Mouse (Mus musculus): Measurements from ENCODE around the gene Fkbp10. TPM values are rescaled to one million over a fixed set of nuclear protein-coding genes. Genes with fewer than 3 reads are reported as not detected.

The Fkbp10 gene
- polyA plus RNA-seq, 1 experiment from 2014 or later: 20.1 TPM

DNA sequence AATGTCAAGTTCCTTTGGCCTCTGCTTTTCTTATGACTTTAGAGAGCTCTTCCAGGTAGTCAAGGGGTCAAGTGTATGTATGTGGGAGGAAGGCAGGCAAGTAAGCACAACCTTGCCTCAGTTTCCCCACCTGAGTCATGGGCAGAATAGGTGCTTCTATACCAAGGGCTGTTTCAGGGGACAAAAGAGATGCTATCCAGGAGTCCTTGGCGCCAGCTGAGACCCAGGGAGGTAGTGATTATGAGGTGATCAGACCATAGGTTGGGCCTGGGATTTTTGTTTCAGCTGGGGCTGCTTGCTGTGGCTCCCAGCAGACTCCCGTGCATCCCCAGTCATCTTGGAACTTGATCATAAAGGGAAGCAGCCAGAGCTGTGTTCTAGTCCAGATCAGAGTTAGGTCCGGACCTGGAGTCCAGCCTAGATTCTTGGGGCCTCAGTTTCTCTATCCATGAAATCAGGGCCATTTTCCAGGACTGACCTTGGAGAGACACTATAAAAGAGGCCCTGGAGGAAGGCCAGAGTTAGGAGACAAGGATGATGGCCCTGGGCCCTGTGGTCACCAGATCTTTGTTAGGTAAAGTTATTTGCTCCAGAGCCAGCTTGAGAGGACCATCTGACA lies 10.9 kb upstream of the Fkbp10 start:
- ATAC-seq (ENCODE audit: low FRiP score, low TSS enrichment): no peak
- no peaks in the 10 kb centered on the region for H3K27me3 ChIP-seq (ENCODE audit: control insufficient read depth, insufficient read depth, low read length)
- 0 out of 2 replicates have a peak, but pooled peaks cover 7% of the 10 kb centered on the region for H3K4me1 ChIP-seq (ENCODE audit: control insufficient read depth, insufficient read depth, low read length)
- no peak overlapping the region for H3K27ac ChIP-seq (replicated peaks; ENCODE audit: low read depth, low read length)
- H3K4me3 ChIP-seq (replicated peaks; ENCODE audit: low read depth, low read length): no peak overlapping the region
- no peak for DNase-seq
- no peak overlapping the region for H3K9ac ChIP-seq (replicated peaks; ENCODE audit: low read length)
- no peaks in the 10 kb centered on the region for H3K9me3 ChIP-seq (ENCODE audit: control insufficient read depth, low read length)
- H3K4me2 ChIP-seq (ENCODE audit: low read length): no peak overlapping the region
- WGBS: 75% methylated on average over 3 of the region's 3 CpGs
- H3K36me3 ChIP-seq (ENCODE audit: control insufficient read depth, insufficient read depth, low read length): 0 out of 2 replicates have a peak, but pooled peaks cover 5% of the 10 kb centered on the region

DNA sequence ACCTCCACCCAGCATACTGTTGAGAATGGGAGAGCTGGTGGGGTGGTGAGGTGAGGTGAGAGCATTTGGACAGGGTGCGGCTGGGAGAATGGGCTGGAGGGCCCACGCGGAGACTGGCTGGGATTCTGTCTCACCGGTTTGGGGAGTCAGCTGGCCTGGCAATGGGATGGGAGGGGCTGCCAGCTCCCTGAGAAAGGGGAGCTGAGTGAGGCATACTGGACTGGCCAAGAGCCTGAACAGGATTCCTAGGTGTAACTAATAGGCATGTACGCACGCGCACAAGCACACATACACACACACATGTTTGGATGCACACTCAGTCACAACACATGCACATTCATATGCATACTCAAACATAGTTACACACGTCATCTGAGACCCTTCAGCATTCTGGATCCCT lies 9.2 kb upstream of the Fkbp10 start:
- Histone ChIP-seq H3K9ac (replicated peaks; ENCODE audit: low read length) (no peak overlapping the region), H3K27ac (replicated peaks; ENCODE audit: low read depth, low read length) (no peak overlapping the region), H3K4me2 (ENCODE audit: low read length) (no peak overlapping the region), H3K27me3 (ENCODE audit: control insufficient read depth, insufficient read depth, low read length) (no peaks in the 10 kb centered on the region), H3K4me1 (ENCODE audit: control insufficient read depth, insufficient read depth, low read length) (0 out of 2 replicates have a peak, but pooled peaks cover 7% of the 10 kb centered on the region), H3K4me3 (replicated peaks; ENCODE audit: low read depth, low read length) (no peak overlapping the region), H3K36me3 (ENCODE audit: control insufficient read depth, insufficient read depth, low read length) (0 out of 2 replicates have a peak, but pooled peaks cover 8% of the 10 kb centered on the region), H3K9me3 (ENCODE audit: control insufficient read depth, low read length) (no peaks in the 10 kb centered on the region)
- WGBS: 82% methylated on average over 8 of the region's 8 CpGs
- ATAC-seq (ENCODE audit: low FRiP score, low TSS enrichment): no peak
- DNase-seq: no peak

DNA sequence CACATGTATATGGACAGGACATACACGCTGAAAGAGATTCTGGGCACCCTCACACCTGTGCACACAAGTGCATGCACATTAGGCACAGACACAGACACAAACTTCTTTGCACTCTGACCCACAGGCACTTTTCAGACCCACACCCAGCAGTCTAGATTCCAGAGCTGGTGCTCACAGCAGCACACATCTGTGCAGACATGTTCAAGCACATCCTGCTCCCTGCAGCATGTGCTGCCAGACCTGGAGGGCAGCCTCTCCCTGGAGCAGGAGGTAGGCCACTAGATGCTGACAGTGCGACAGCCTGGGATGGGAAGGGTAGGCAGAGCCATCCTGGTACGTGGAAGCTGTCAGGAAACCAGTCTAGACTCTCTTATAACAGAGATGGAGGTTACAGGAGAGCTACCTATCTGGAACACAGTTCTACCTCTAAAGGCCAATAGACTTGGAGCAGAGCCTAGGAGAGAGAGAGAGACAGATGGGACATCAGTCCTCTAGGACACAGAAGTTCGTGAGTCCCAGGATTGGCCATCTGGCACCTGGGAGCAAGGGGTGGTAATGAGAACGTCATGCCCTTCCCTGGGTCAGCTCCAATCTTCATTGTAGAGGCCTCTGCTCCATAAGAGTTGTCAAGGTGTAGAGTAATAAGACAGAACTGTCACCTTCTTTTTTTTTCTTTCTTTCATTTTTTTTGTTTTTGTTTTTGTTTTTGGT lies 8.3 kb upstream of the Fkbp10 start:
- Histone ChIP-seq H3K4me1 (ENCODE audit: control insufficient read depth, insufficient read depth, low read length) (0 out of 2 replicates have a peak, but pooled peaks cover 7% of the 10 kb centered on the region), H3K4me2 (ENCODE audit: low read length) (no peak overlapping the region), H3K27ac (replicated peaks; ENCODE audit: low read depth, low read length) (no peak overlapping the region), H3K4me3 (replicated peaks; ENCODE audit: low read depth, low read length) (no peak overlapping the region), H3K9me3 (ENCODE audit: control insufficient read depth, low read length) (no peaks in the 10 kb centered on the region), H3K27me3 (ENCODE audit: control insufficient read depth, insufficient read depth, low read length) (no peaks in the 10 kb centered on the region), H3K9ac (replicated peaks; ENCODE audit: low read length) (no peak overlapping the region), H3K36me3 (ENCODE audit: control insufficient read depth, insufficient read depth, low read length) (0 out of 2 replicates have a peak, but pooled peaks cover 8% of the 10 kb centered on the region)
- ATAC-seq (ENCODE audit: low FRiP score, low TSS enrichment): no peak
- 92% methylated on average over 5 of the region's 5 CpGs for WGBS
- no peak for DNase-seq

DNA sequence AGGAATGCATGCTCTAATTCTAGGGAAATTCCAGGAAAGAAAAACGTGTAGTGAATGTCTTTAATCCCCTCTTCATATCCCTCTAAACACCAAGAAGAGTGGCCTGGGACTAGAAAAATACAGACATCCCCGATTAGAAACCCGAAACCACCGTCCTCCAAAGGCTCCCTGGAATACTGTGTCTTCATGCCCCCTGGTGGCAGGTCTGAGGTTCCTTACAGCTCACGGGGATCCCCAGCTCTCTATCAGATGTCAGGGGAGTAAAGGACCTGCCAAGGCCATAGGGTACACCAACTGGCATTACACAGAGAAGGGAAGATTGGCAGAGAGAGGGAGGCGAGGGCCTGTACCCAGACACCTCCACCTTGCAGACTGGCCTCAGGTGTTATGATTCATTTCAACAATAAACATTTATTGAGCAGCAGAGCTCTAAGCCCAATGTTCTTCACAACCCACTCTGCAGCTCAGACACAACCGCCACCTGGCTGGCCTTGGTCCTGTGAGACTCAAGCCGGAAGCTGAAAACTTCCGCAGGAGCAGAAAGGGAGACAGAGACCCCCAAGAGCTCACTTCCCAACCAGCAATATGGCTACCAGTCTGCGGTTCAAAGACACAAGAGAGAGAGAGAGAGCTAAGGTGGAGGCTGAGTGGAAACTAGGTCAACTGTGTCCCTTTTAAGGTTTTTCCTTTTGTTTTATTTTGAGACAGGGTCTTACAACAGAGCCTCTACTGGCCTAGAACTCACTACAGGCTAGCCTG lies 7.2 kb upstream of the Fkbp10 start:
- H3K27me3 ChIP-seq (ENCODE audit: control insufficient read depth, insufficient read depth, low read length): peaks cover under 1% of the 10 kb centered on the region; the same call in 1 of the 2 replicates
- no peak for ATAC-seq (ENCODE audit: low FRiP score, low TSS enrichment)
- H3K9me3 ChIP-seq (ENCODE audit: control insufficient read depth, low read length): no peaks in the 10 kb centered on the region
- H3K36me3 ChIP-seq (ENCODE audit: control insufficient read depth, insufficient read depth, low read length): 0 out of 2 replicates have a peak, but pooled peaks cover 8% of the 10 kb centered on the region
- WGBS: 48% methylated on average over 10 of the region's 10 CpGs
- H3K4me2 ChIP-seq (ENCODE audit: low read length): no peak overlapping the region
- H3K9ac ChIP-seq (replicated peaks; ENCODE audit: low read length): no peak overlapping the region
- peak; percentile 77 for DNase-seq
- H3K4me3 ChIP-seq (replicated peaks; ENCODE audit: low read depth, low read length): no peak overlapping the region
- no peak overlapping the region for H3K27ac ChIP-seq (replicated peaks; ENCODE audit: low read depth, low read length)
- H3K4me1 ChIP-seq (ENCODE audit: control insufficient read depth, insufficient read depth, low read length): peaks cover 9% of the 10 kb centered on the region

DNA sequence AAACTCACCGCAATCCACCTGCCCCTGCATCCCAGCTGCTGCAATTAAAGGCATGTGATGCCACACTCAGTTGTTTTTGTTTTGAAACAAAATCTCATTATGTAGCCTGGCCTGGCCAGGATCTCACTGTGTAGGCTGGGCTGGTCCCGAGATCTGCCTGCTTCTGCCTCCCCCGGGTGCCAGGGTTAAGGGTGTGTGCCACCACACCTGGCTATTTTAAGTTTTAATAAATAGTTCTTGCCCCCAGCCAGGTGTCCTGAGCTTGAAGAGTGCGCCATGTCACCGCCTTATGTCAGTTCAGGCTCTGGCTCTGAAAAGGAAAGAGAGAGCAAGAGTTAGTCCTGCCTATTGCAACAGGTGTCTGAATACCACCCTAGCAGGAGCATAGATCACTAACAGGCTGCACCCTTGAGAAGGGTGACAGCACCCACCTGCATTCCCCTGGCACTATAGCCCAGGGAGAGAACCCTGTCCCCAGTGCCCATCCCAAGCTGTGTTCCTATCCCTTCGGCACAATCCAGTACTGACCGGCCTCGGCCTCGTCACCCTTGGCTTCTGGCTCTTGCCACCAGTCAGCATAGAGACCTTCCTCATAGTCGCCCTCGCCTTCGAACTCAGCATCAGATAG lies 6.5 kb upstream of the Fkbp10 start:
- 0 out of 2 replicates have a peak, but pooled peaks cover 8% of the 10 kb centered on the region for H3K36me3 ChIP-seq (ENCODE audit: control insufficient read depth, insufficient read depth, low read length)
- peaks cover 9% of the 10 kb centered on the region for H3K4me1 ChIP-seq (ENCODE audit: control insufficient read depth, insufficient read depth, low read length)
- H3K4me2 ChIP-seq (ENCODE audit: low read length): no peak overlapping the region
- no peak overlapping the region for H3K9ac ChIP-seq (replicated peaks; ENCODE audit: low read length)
- no peak overlapping the region for H3K4me3 ChIP-seq (replicated peaks; ENCODE audit: low read depth, low read length)
- H3K9me3 ChIP-seq (ENCODE audit: control insufficient read depth, low read length): no peaks in the 10 kb centered on the region
- no peak for DNase-seq
- H3K27me3 ChIP-seq (ENCODE audit: control insufficient read depth, insufficient read depth, low read length): peaks cover 3% of the 10 kb centered on the region; the same call in 1 of the 2 replicates
- 94% methylated on average over 12 of the region's 12 CpGs for WGBS
- H3K27ac ChIP-seq (replicated peaks; ENCODE audit: low read depth, low read length): no peak overlapping the region
- ATAC-seq (ENCODE audit: low FRiP score, low TSS enrichment): no peak

DNA sequence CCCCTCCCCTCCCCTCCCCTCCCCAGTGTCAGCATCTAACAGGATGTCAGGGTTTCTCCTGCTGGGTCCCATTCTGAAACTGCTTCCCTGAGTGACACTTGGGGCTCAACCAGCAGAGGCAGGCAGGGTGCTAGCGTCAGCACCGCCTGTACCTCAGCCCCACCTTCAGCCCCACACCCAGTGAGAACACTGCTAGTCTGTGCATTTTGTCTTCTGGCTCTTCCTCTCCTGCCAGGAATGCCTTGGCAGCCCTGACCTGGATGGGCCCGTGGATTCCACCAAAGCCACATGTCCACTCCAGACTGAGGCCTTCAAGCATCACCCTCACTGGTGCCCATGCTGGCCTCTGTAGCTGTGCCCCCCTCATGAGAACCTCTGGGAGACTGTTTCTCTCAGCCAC lies 5.8 kb upstream of the Fkbp10 start:
- DNase-seq (no peak), ATAC-seq (ENCODE audit: low FRiP score, low TSS enrichment) (no peak)
- H3K9ac ChIP-seq (replicated peaks; ENCODE audit: low read length): no peak overlapping the region
- H3K9me3 ChIP-seq (ENCODE audit: control insufficient read depth, low read length): no peaks in the 10 kb centered on the region
- H3K4me2 ChIP-seq (ENCODE audit: low read length): no peak overlapping the region
- H3K27me3 ChIP-seq (ENCODE audit: control insufficient read depth, insufficient read depth, low read length): peaks cover 3% of the 10 kb centered on the region; the same call in 1 of the 2 replicates
- no peak overlapping the region for H3K27ac ChIP-seq (replicated peaks; ENCODE audit: low read depth, low read length)
- 75% methylated on average over 3 of the region's 3 CpGs for WGBS
- peaks cover 10% of the 10 kb centered on the region for H3K4me1 ChIP-seq (ENCODE audit: control insufficient read depth, insufficient read depth, low read length)
- H3K36me3 ChIP-seq (ENCODE audit: control insufficient read depth, insufficient read depth, low read length): 0 out of 2 replicates have a peak, but pooled peaks cover 8% of the 10 kb centered on the region
- H3K4me3 ChIP-seq (replicated peaks; ENCODE audit: low read depth, low read length): no peak overlapping the region

DNA sequence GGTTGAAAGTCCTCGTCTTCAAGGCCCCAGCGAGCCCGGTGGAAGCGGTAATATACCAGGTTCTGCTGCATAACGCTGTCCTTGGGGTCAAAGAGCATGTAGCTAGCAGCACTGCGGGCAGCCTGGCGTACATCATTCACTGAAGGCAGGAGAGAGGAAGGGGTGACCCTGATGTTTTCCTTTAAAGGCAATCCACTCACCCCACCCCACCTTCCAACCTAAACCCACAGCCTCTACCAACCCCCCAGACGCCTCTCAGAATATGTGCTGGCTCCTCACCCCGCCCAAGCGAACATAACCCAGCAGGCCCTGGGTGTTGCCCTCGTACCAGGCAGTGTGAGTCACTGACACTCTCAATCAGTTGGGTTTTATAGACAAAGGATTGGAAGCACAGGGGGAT lies 3.8 kb upstream of the Fkbp10 start:
- Histone ChIP-seq H3K4me1 (ENCODE audit: control insufficient read depth, insufficient read depth, low read length) (peaks cover 10% of the 10 kb centered on the region), H3K9ac (replicated peaks; ENCODE audit: low read length) (no peak overlapping the region), H3K4me3 (replicated peaks; ENCODE audit: low read depth, low read length) (no peak overlapping the region), H3K27me3 (ENCODE audit: control insufficient read depth, insufficient read depth, low read length) (peaks cover 19% of the 10 kb centered on the region), H3K27ac (replicated peaks; ENCODE audit: low read depth, low read length) (no peak overlapping the region), H3K36me3 (ENCODE audit: control insufficient read depth, insufficient read depth, low read length) (0 out of 2 replicates have a peak, but pooled peaks cover 8% of the 10 kb centered on the region), H3K9me3 (ENCODE audit: control insufficient read depth, low read length) (no peaks in the 10 kb centered on the region), H3K4me2 (ENCODE audit: low read length) (no peak overlapping the region)
- DNase-seq (no peak), ATAC-seq (ENCODE audit: low FRiP score, low TSS enrichment) (no peak)
- 86% methylated on average over 11 of the region's 11 CpGs for WGBS

DNA sequence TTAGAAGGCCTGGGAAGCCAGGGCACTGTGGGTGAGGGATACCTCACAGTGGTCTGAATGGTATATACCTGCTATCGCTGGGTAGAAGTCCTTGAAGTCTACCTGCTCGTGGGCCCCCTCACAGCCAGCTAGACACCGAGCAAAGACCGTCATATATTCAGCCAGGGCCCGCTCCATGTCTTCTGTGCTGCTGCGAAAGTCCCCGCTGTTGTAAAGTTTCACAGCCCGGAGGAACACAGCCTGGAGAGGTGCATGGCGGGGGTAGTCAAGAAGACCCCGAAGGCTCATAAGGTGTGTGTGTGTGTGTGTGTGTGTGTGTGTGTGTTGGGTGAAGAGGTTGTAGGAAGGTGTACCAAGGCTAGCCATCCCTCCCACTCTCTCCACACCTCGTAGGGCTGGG lies 2.0 kb upstream of the Fkbp10 start:
- no peak for DNase-seq
- peaks cover 10% of the 10 kb centered on the region for H3K4me1 ChIP-seq (ENCODE audit: control insufficient read depth, insufficient read depth, low read length)

More for the DNA sequence above, 2.0 kb upstream of the Fkbp10 start:
- 79% methylated on average over 11 of the region's 11 CpGs for WGBS
- Histone ChIP-seq H3K4me2 (ENCODE audit: low read length) (peak overlapping the region; percentile 62), H3K36me3 (ENCODE audit: control insufficient read depth, insufficient read depth, low read length) (0 out of 2 replicates have a peak, but pooled peaks cover 5% of the 10 kb centered on the region), H3K4me3 (replicated peaks; ENCODE audit: low read depth, low read length) (peak overlapping the region; percentile 60), H3K9ac (replicated peaks; ENCODE audit: low read length) (peak overlapping the region; percentile 68; the same call in 1 of the 2 replicates), H3K27me3 (ENCODE audit: control insufficient read depth, insufficient read depth, low read length) (peaks cover 19% of the 10 kb centered on the region), H3K27ac (replicated peaks; ENCODE audit: low read depth, low read length) (no peak overlapping the region), H3K9me3 (ENCODE audit: control insufficient read depth, low read length) (no peaks in the 10 kb centered on the region)
- 0 out of 2 replicates have a peak, but pooled peaks have one; percentile 11 for ATAC-seq (ENCODE audit: low FRiP score, low TSS enrichment)
